Mouse (Mus musculus) ES-E14 (cell line): ENCODE results near the gene Rhoj.

Experiments used
- HCFC1 ChIP-seq: IDR thresholded peaks from 2 replicates; pipeline ENCODE4 v1.6.1; 2012; ENCODE audit warnings: low read length, inconsistent platforms, borderline replicate concordance; ENCODE audit not compliant: insufficient read depth
- MAFK ChIP-seq: IDR thresholded peaks from 2 replicates; pipeline ENCODE4 v1.6.1; 2014; ENCODE audit warnings: mild to moderate bottlenecking, low read depth, low read length, inconsistent platforms; ENCODE audit not compliant: insufficient read depth

DNA sequence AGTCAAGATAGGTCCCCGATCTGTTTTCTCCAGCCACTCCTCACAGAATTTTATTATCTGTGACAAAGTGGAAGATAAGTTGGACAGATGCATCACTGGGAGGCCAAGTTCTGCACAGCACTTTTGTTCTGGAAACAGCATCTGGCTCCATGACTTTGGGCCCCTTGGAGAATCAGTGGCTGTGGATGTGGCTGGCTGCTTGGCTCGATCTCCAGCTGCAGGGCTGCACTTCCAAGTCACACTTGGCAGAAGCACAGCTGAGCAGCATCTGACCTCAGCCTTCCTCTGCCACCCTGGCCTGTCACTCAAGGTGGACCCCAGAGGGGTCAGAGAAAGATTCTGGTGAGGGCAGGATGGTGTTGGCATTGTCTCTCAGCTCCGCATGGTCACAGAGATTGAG lies 22.0 kb upstream of the Rhoj start:
- no peak for TF ChIP-seq HCFC1
- no peak for TF ChIP-seq MAFK
